Mouse (Mus musculus): ENCODE data around the gene Bmp8b. TPM values are rescaled to one million over a fixed set of nuclear protein-coding genes. Genes with fewer than 3 reads are reported as not detected.

Bmp8b gene
- polyA plus RNA-seq, 1 experiment, result 0.07 TPM

DNA sequence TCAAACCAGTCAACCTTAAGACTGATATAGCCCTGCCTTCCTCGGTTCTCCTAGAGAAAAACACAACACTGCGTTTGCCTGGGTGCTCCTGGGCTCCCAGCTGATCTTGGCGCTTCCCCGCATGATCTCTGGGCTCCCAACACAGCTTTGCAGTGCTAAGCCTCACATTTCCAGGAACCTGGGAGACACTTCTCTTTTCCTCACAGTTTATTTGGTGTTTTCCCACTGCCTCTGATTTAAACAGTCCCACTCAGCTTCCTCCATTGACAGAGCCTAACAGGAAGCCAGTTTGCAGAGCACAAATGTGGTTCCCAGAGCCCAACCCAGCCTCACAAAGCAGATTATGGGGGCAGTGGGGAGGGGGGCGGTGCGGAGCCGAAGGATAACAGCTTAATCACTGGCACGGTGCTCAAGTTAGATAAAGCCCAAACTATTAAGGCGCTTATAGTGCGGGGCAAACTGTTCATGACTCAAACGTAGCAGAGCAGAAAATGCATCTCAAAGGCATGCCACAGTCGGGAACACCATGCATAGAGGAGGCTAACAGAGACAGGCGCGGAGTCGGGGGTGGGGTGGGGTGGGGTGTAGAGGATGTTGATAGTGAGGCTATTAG is 57.4 kb downstream of the Bmp8b start:
- Histone ChIP-seq H3K4me1 (ENCODE audit: control insufficient read depth, insufficient read depth, low read length) (no peaks in the 10 kb centered on the region; the same call in 1 of the 2 replicates), H3K4me3 (replicated peaks; ENCODE audit: extremely low read depth, low read depth, low read length) (no peak overlapping the region)
- WGBS, result 12% methylated on average over 15 of the region's 15 CpGs
- DNase-seq, result no peak
- TF ChIP-seq POLR2A (IDR thresholded peaks at IDR 0.05; ENCODE audit: borderline replicate concordance, extremely low read depth, low read depth, low read length) (no peak), CTCF (IDR thresholded peaks at IDR 0.05; ENCODE audit: insufficient read depth, low read length) (no peak)

DNA sequence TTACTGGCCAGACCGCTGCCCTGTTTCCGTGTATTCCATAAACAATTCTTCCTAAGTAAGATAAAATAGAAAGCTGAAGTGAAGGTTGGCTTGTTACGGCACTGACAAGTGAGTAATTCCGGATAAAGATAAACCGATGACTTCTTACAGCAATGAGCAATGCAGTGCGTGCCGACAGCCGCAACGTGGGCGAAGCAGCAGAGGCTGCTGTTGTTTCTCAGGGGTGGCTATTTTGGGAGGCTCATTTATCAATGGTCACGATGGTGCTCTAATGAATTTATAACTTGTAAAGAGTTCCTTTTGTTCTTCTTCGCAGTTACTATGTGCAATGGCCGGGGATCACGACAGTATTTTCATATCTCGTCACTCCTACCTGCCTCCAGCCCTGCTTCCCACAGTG is 59.2 kb downstream of the Bmp8b start:
- WGBS, result 62% methylated on average over 15 of the region's 15 CpGs
- Histone ChIP-seq H3K4me3 (replicated peaks; ENCODE audit: extremely low read depth, low read depth, low read length) (no peak overlapping the region), H3K4me1 (ENCODE audit: control insufficient read depth, insufficient read depth, low read length) (no peaks in the 10 kb centered on the region; the same call in 1 of the 2 replicates)
- TF ChIP-seq CTCF (IDR thresholded peaks at IDR 0.05; ENCODE audit: insufficient read depth, low read length) (no peak), POLR2A (IDR thresholded peaks at IDR 0.05; ENCODE audit: borderline replicate concordance, extremely low read depth, low read depth, low read length) (no peak)
- DNase-seq, result no peak

DNA sequence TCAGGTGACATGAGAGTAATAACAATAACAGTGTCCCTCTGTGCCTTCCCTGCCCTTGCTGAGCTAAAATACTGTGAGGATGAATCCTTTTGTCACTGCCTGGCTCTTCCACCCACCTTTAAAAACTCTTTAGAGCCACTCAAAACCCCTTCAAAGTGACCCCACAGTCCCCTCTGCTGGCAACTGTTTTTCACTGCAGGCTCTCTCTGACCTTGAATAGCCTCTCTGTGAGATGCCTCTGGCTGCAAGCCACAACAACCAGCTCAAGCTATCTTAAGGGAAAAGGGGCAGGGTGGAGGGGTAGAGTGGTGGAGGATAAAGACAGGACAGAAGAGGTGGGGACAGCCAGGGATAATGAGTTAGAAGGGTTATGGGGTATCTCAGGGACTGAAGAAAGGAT is 66.8 kb downstream of the Bmp8b start:
- Histone ChIP-seq H3K4me1 (ENCODE audit: control insufficient read depth, insufficient read depth, low read length) (no peaks in the 10 kb centered on the region), H3K4me3 (replicated peaks; ENCODE audit: extremely low read depth, low read depth, low read length) (no peak overlapping the region)
- TF ChIP-seq CTCF (IDR thresholded peaks at IDR 0.05; ENCODE audit: insufficient read depth, low read length), result no peak
- no peak for TF ChIP-seq POLR2A (IDR thresholded peaks at IDR 0.05; ENCODE audit: borderline replicate concordance, extremely low read depth, low read depth, low read length)
- DNase-seq, result no peak

Other genes starting within 250 kb of the Bmp8b start
- 101 and 124 TPM in 2 replicates for gene Cap1, start 219.1 kb upstream of the Bmp8b start, polyA plus RNA-seq (2012; rRNA removed)
- 7.2 and 11.3 TPM in 2 replicates for gene Mfsd2a, start 144.0 kb upstream of the Bmp8b start, polyA plus RNA-seq (2012; rRNA removed)
- gene Mycl, start 109.5 kb upstream of the Bmp8b start, polyA plus RNA-seq (2012; rRNA removed), result 8.1 and 11.7 TPM in 2 replicates
- 4.2 and 4.5 TPM in 2 replicates for gene Trit1, start 88.6 kb upstream of the Bmp8b start, polyA plus RNA-seq (2012; rRNA removed)
- gene Oxct2b, start 11.1 kb downstream of the Bmp8b start, polyA plus RNA-seq (2012; rRNA removed), result not detected in 2 replicates
- 13.0 and 15.3 TPM in 2 replicates for gene Ppie, start 34.8 kb downstream of the Bmp8b start, polyA plus RNA-seq (2012; rRNA removed)
- gene Hpcal4, start 78.1 kb downstream of the Bmp8b start, polyA plus RNA-seq (2012; rRNA removed), result 2.6 and 2.8 TPM in 2 replicates
- 0.69 and 0.77 TPM in 2 replicates for gene Nt5c1a, start 96.3 kb downstream of the Bmp8b start, polyA plus RNA-seq (2012; rRNA removed)
- 17.9 and 18.0 TPM in 2 replicates for gene Heyl, start 128.4 kb downstream of the Bmp8b start, polyA plus RNA-seq (2012; rRNA removed)
- gene Pabpc4, start 157.2 kb downstream of the Bmp8b start, polyA plus RNA-seq (2012; rRNA removed), result 60.3 and 65.4 TPM in 2 replicates
- gene Oxct2a, start 218.5 kb downstream of the Bmp8b start, polyA plus RNA-seq (2012; rRNA removed), result not detected in 2 replicates
- 0.27 and 0.55 TPM in 2 replicates for gene Bmp8a, start 238.1 kb downstream of the Bmp8b start, polyA plus RNA-seq (2012; rRNA removed)